Mouse (Mus musculus): ENCODE results near the gene Myo1b. TPM values are rescaled to one million over a fixed set of nuclear protein-coding genes. Genes with fewer than 3 reads are reported as not detected.

Gene Myo1b
- total and polyA plus RNA-seq, 3 experiments = not detected

GRCm38 (mm10) chr1:51932826-51933225 is 17.0 kb upstream of the Myo1b start:
- Histone ChIP-seq H3K9me3 (replicated peaks; ENCODE audit: insufficient read depth, low read length) (no peaks in the 10 kb centered on the region), H3K4me1 (ENCODE audit: control insufficient read depth in 1 of 2, insufficient read depth in 2 of 2, low read length in 2 of 2) (peaks cover 14 to 27% of the 10 kb centered on the region in 2 experiments)

GRCm38 (mm10) chr1:51931561-51931960 is 15.7 kb upstream of the Myo1b start:
- peaks cover 14 to 27% of the 10 kb centered on the region in 2 experiments for H3K4me1 ChIP-seq (ENCODE audit: control insufficient read depth in 1 of 2, insufficient read depth in 2 of 2, low read length in 2 of 2)
- TF ChIP-seq GATA1 (IDR thresholded peaks at IDR 0.05; ENCODE audit: low read depth, low read length) = 0 out of 2 replicates have a peak, but pooled peaks have one; percentile 37
- no peak for TF ChIP-seq GABPA (IDR thresholded peaks at IDR 0.05; ENCODE audit: low read depth, low read length)
- no peak overlapping the region for H3K9ac ChIP-seq (ENCODE audit: control insufficient read depth, low read depth, low read length, poor library complexity, severe bottlenecking)
- peak; percentile 29 for DNase-seq (ENCODE audit: low read depth, low spot score)
- no peak overlapping the region for H3K4me3 ChIP-seq (ENCODE audit: control insufficient read depth in 1 of 2, insufficient read depth in 1 of 2, low read depth in 2 of 2, low read length in 2 of 2)
- H3K27ac ChIP-seq (ENCODE audit: control insufficient read depth, low read depth, low read length) = no peak overlapping the region
- peaks cover 0 to 19% of the 10 kb centered on the region in 2 experiments; a peak in 2 of 4 replicates for H3K36me3 ChIP-seq (ENCODE audit: control insufficient read depth in 1 of 2, insufficient read depth in 2 of 2, low read length in 2 of 2)
- no peaks in the 10 kb centered on the region for H3K9me3 ChIP-seq (replicated peaks; ENCODE audit: insufficient read depth, low read length)
- no peaks in the 10 kb centered on the region for H3K27me3 ChIP-seq (ENCODE audit: control insufficient read depth in 1 of 2, insufficient read depth in 2 of 2, low read length in 2 of 2)
- H3K79me2 ChIP-seq (ENCODE audit: control insufficient read depth, insufficient read depth, low read length, poor library complexity) = no peaks in the 10 kb centered on the region

More at GRCm38 (mm10) chr1:51932826-51933225, 17.0 kb upstream of the Myo1b start:
- DNase-seq (ENCODE audit: low read depth, low spot score) = no peak
- no peaks in the 10 kb centered on the region for H3K27me3 ChIP-seq (ENCODE audit: control insufficient read depth in 1 of 2, insufficient read depth in 2 of 2, low read length in 2 of 2)
- no peak overlapping the region for H3K4me3 ChIP-seq (ENCODE audit: control insufficient read depth in 1 of 2, insufficient read depth in 1 of 2, low read depth in 2 of 2, low read length in 2 of 2)
- no peak overlapping the region for H3K9ac ChIP-seq (ENCODE audit: control insufficient read depth, low read depth, low read length, poor library complexity, severe bottlenecking)
- peaks cover 0 to 19% of the 10 kb centered on the region in 2 experiments; a peak in 2 of 4 replicates for H3K36me3 ChIP-seq (ENCODE audit: control insufficient read depth in 1 of 2, insufficient read depth in 2 of 2, low read length in 2 of 2)
- H3K27ac ChIP-seq (ENCODE audit: control insufficient read depth, low read depth, low read length) = no peak overlapping the region
- no peaks in the 10 kb centered on the region for H3K79me2 ChIP-seq (ENCODE audit: control insufficient read depth, insufficient read depth, low read length, poor library complexity)
- TF ChIP-seq MAX (IDR thresholded peaks at IDR 0.05; ENCODE audit: low read length) (no peak), SIN3A (IDR thresholded peaks at IDR 0.05; ENCODE audit: low read length) (no peak), CHD1 (IDR thresholded peaks at IDR 0.05; ENCODE audit: low read depth, low read length) (no peak), NRF1 (IDR thresholded peaks at IDR 0.05; ENCODE audit: insufficient read depth, low read depth, low read length, poor library complexity, severe bottlenecking) (no peak), BHLHE40 (IDR thresholded peaks at IDR 0.05; ENCODE audit: borderline replicate concordance, low read depth, low read length) (no peak), UBTF (IDR thresholded peaks at IDR 0.05; ENCODE audit: borderline replicate concordance, insufficient read depth, low read depth, low read length) (no peak), TAL1 (IDR thresholded peaks at IDR 0.05; ENCODE audit: low read length) (no peak), KAT2A (conservative IDR thresholded peaks at IDR 0.05; ENCODE audit: low read depth, low read length) (no peak), SMC3 (IDR thresholded peaks at IDR 0.05; ENCODE audit: low read depth, low read length) (no peak), POLR2AphosphoS5 (IDR thresholded peaks at IDR 0.05; ENCODE audit: borderline replicate concordance, low read depth, low read length) (no peak), MAZ (IDR thresholded peaks at IDR 0.05; ENCODE audit: low read depth, low read length) (no peak), MXI1 (IDR thresholded peaks at IDR 0.05; ENCODE audit: low read depth, low read length) (no peak), EP300 (IDR thresholded peaks at IDR 0.05; ENCODE audit: low read depth in 1 of 2, low read length in 2 of 2) (no peak), NELFE (IDR thresholded peaks at IDR 0.05; ENCODE audit: low read depth, low read length) (no peak), JUND (IDR thresholded peaks at IDR 0.05; ENCODE audit: low read depth, low read length) (no peak)

Measured in MEL (cell line).